Mouse (Mus musculus) testis, adult 10 weeks (tissue): ENCODE results near the gene Glul. TPM values are rescaled to one million over a fixed set of nuclear protein-coding genes. Genes with fewer than 3 reads are reported as not detected.

ENCODE experiments used
- polyA plus RNA-seq: library from polyadenylated mRNA; stranded (reverse); fragments of 350-450 nt; fragmentation: Illumina TruSeq; extraction: RNeasy Lipid Tissue Mini Kit (QIAGEN cat#74804); gene quantifications from one replicate; pipeline ENCODE4 v1.2.3, GENCODE M21; 2014; ENCODE audit warnings: low read depth, low replicate concordance

The Glul gene
- polyA plus RNA-seq: 309 TPM

GRCm38 (mm10) chr1:153899731-153900380, at the start of gene Glul, which contains the start of gene Teddm2:
Gene Glul (plus strand): TSS chr1:153899944.
Gene Teddm2 (minus strand): TSS chr1:153900228.

GRCm38 (mm10) chr1:153874045-153874444, 25.7 kb upstream of the Glul start, which contains the start of gene Teddm1b:
Gene Teddm1b (plus strand): TSS chr1:153874345.

GRCm38 (mm10) chr1:153891442-153891841, 8.3 kb upstream of the Glul start, which contains the start of gene Teddm1a:
Gene Teddm1a (plus strand): TSS chr1:153891742.

Other genes starting within 250 kb of the Glul start
- gene Rgs8, start 246.9 kb upstream of the Glul start, polyA plus RNA-seq: 0.07 TPM
- not detected for gene Rgs16, start 159.6 kb upstream of the Glul start, polyA plus RNA-seq
- gene Rnasel, start 150.5 kb upstream of the Glul start, polyA plus RNA-seq: 5.7 TPM
- 60.7 TPM for gene Rgsl1, start 55.8 kb upstream of the Glul start, polyA plus RNA-seq
- gene Teddm1b, start 25.6 kb upstream of the Glul start, polyA plus RNA-seq: 0.10 TPM
- not detected for gene Teddm1a, start 8.2 kb upstream of the Glul start, polyA plus RNA-seq
- gene Teddm2, start 284 bp downstream of the Glul start, polyA plus RNA-seq: 1.1 TPM